Mouse (Mus musculus): ENCODE results near the gene Gng11. TPM values are rescaled to one million over a fixed set of nuclear protein-coding genes. Genes with fewer than 3 reads are reported as not detected.

The Gng11 gene
- polyA plus RNA-seq, 1 experiment: 33.3 TPM

- DNase-seq: no peak
- Histone ChIP-seq H3K4me1 (ENCODE audit: control insufficient read depth, insufficient read depth, low read length) (no peaks in the 10 kb centered on the region), H3K4me3 (replicated peaks; ENCODE audit: extremely low read depth, low read depth, low read length) (no peak overlapping the region)
- WGBS: 36% methylated on average over 1 of the region's 1 CpGs
- no peak for TF ChIP-seq POLR2A (IDR thresholded peaks at IDR 0.05; ENCODE audit: borderline replicate concordance, extremely low read depth, low read depth, low read length)
- TF ChIP-seq CTCF (IDR thresholded peaks at IDR 0.05; ENCODE audit: insufficient read depth, low read length): no peak
These were observed 49.1 kb downstream of the Gng11 start for GRCm38 (mm10) chr6:4052843-4053242.

GRCm38 (mm10) chr6:4054387-4054786 is 50.7 kb downstream of the Gng11 start:
- Histone ChIP-seq H3K4me1 (ENCODE audit: control insufficient read depth, insufficient read depth, low read length) (no peaks in the 10 kb centered on the region), H3K4me3 (replicated peaks; ENCODE audit: extremely low read depth, low read depth, low read length) (no peak overlapping the region)
- DNase-seq: no peak
- no peak for TF ChIP-seq CTCF (IDR thresholded peaks at IDR 0.05; ENCODE audit: insufficient read depth, low read length)
- 80% methylated on average over 4 of the region's 4 CpGs for WGBS

Other genes starting within 250 kb of the Gng11 start
- 0.15 and 0.17 TPM in 2 replicates for gene Calcr, start 239.2 kb upstream of the Gng11 start, polyA plus RNA-seq (2012; rRNA removed)
- 1.2 and 1.7 TPM in 2 replicates for gene Tfpi2, start 15.0 kb upstream of the Gng11 start, polyA plus RNA-seq (2012; rRNA removed)
- not detected in 2 replicates for gene Gngt1, start 10.1 kb upstream of the Gng11 start, polyA plus RNA-seq (2012; rRNA removed)
- gene Bet1, start 83.1 kb downstream of the Gng11 start, polyA plus RNA-seq (2012; rRNA removed): 15.5 and 15.8 TPM in 2 replicates

All from lung, adult 2 months (tissue).